23 mouse cellular contexts compared by ENCODE assay signal in the genomic region with DNA sequence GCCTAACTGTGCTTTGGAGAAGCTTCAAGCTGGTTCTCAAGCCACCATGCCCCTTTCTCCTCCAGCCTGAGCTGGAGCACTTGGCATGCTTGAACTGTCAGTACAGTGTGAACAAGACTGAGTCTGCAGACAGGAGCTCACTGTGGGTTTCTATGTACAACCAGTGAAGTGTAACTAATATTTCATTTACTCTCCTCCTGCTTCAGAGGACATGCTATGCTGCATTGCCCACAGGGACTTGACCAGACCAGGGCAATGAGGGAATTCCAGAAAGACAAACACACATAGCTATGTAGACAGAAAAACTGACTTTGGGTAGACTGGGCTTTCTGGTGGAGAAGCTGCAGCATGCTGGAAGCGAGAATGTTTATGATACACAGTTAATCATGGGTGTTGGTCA.
A peak's percentile ranks its signal among the peaks of the same experiment; 100 is the strongest.
DNase-seq lines count a peak whose midpoint lies in the region; ATAC-seq and TF ChIP-seq lines count a peak whose summit lies in the region.
"Had no signal": no experiment of that assay in that cellular context is flagged by ENCODE, and none has a peak within 500 bp of the region (broad histone marks: within the 10 kb centered on the region; RNA-seq: fewer than 3 reads in every experiment).

No protein-coding gene starts in this region.

- no peak for TF ChIP-seq CTCF in forebrain, postnatal 0 days (IDR thresholded peaks at IDR 0.05; ENCODE audit: low read depth)
- no peak for TF ChIP-seq CTCF in layer of hippocampus, adult 2 months (conservative IDR thresholded peaks at IDR 0.05)
- TF ChIP-seq CTCF in Patski (IDR thresholded peaks at IDR 0.05), result no peak
- TF ChIP-seq CTCF in thymus, adult 2 months (IDR thresholded peaks at IDR 0.05; ENCODE audit: borderline replicate concordance, control insufficient read depth, extremely low read depth, insufficient read depth, low read length, poor library complexity), result no peak

- no peaks in the 10 kb centered on the region for H3K36me3 ChIP-seq in forebrain, embryonic 15.5 days
- no peaks in the 10 kb centered on the region for H3K36me3 ChIP-seq in forebrain, postnatal 0 days (ENCODE audit: insufficient read depth)
- no peaks in the 10 kb centered on the region for H3K36me3 ChIP-seq in embryonic facial prominence, embryonic 15.5 days
- no peaks in the 10 kb centered on the region for H3K36me3 ChIP-seq in thymus, adult 2 months (ENCODE audit: control insufficient read depth, insufficient read depth, low read length)
- H3K36me3 ChIP-seq: embryonic facial prominence, embryonic 12.5 days; heart, embryonic 13.5 days; hindbrain, embryonic 13.5 days; intestine, embryonic 15.5 days had no signal

- H3K4me3 ChIP-seq in forebrain, embryonic 15.5 days, result no peak overlapping the region
- H3K4me3 ChIP-seq in forebrain, postnatal 0 days (ENCODE audit: low read depth, low read length), result no peak overlapping the region
- H3K4me3 ChIP-seq in layer of hippocampus, adult 2 months, result no peak overlapping the region
- H3K4me3 ChIP-seq in embryonic facial prominence, embryonic 15.5 days (replicated peaks), result no peak overlapping the region
- H3K4me3 ChIP-seq in thymus, adult 2 months (ENCODE audit: control insufficient read depth, insufficient read depth, low read length), result no peak overlapping the region
- H3K4me3 ChIP-seq: embryonic facial prominence, embryonic 12.5 days; erythroblast, embryonic 14.5 days; gastrocnemius, adult 2 months; heart, embryonic 13.5 days; hindbrain, embryonic 13.5 days; intestine, embryonic 15.5 days had no signal

- ATAC-seq in forebrain, embryonic 15.5 days (replicated peaks), result 0 out of 2 replicates have a peak, but pooled peaks have one; percentile 26
- no peak for ATAC-seq in forebrain, postnatal 0 days
- ATAC-seq in Patski, result peak; percentile 78
- ATAC-seq in embryonic facial prominence, embryonic 15.5 days (ENCODE audit: insufficient number of reproducible peaks, low FRiP score, low TSS enrichment, low read depth), result peak; percentile 19; the same call in 1 of the 2 replicates
- ATAC-seq: intestine, embryonic 15.5 days had no signal

- no peak overlapping the region for H3K27ac ChIP-seq in forebrain, embryonic 15.5 days (replicated peaks)
- no peak overlapping the region for H3K27ac ChIP-seq in forebrain, postnatal 0 days (ENCODE audit: low read depth, low read length)
- peak overlapping the region; percentile 37; the same call in 1 of the 2 replicates for H3K27ac ChIP-seq in layer of hippocampus, adult 2 months
- H3K27ac ChIP-seq in embryonic facial prominence, embryonic 15.5 days (replicated peaks), result no peak overlapping the region
- no peak overlapping the region for H3K27ac ChIP-seq in thymus, adult 2 months (ENCODE audit: control insufficient read depth, insufficient read depth, low read length)
- H3K27ac ChIP-seq: embryonic facial prominence, embryonic 12.5 days; gastrocnemius, adult 2 months; heart, embryonic 13.5 days; hindbrain, embryonic 13.5 days; intestine, embryonic 15.5 days had no signal

- no peak for TF ChIP-seq POLR2A in thymus, adult 2 months (IDR thresholded peaks at IDR 0.05; ENCODE audit: control insufficient read depth, extremely low read depth, insufficient read depth, low read length, poor library complexity)

- POLR2A ChIA-PET in Patski (lab: Charles Lee), result interaction anchor here (1.4 kb wide), 1 partner anchor 9 kb away, joined by 3 read pairs; no protein-coding TSS in a partner anchor

- no peak for DNase-seq in forebrain, postnatal 0 days
- DNase-seq in layer of hippocampus, adult 2 months (ENCODE audit: low spot score in 2 of 2), result no peak
- DNase-seq in layer of hippocampus, postnatal 36 days, result no peak
- DNase-seq in Patski (ENCODE audit: low read depth, low spot score), result no peak
- DNase-seq in natural killer cell, adult 2 months (ENCODE audit: low spot score in 2 of 2), result no peak
- no peak for DNase-seq in thymus, adult 2 months
- DNase-seq: adrenal gland, adult 8-10 months; adrenal gland, postnatal 36 days; cerebellum, adult 11 months; cerebellum, adult 8-10 months; cerebellum, postnatal 14 days; embryo, embryonic 11 days; gastrocnemius, adult 2 months; gastrocnemius, postnatal 25 days; heart, postnatal 4 days had no signal

- CTCF ChIA-PET in Patski (lab: Charles Lee), result interaction anchor here (0.7 to 0.8 kb wide), 2 partner anchors 9 to 15 kb away, joined by 3 read pairs; no protein-coding TSS in a partner anchor

- no peaks in the 10 kb centered on the region for H3K4me1 ChIP-seq in forebrain, embryonic 15.5 days
- H3K4me1 ChIP-seq in forebrain, postnatal 0 days (ENCODE audit: insufficient read depth), result no peaks in the 10 kb centered on the region
- peaks cover 11% of the 10 kb centered on the region for H3K4me1 ChIP-seq in embryonic facial prominence, embryonic 15.5 days
- H3K4me1 ChIP-seq in thymus, adult 2 months (replicated peaks; ENCODE audit: control insufficient read depth, insufficient read depth, low read length), result no peaks in the 10 kb centered on the region
- H3K4me1 ChIP-seq: heart, embryonic 13.5 days; intestine, embryonic 15.5 days had no signal

- H3K9me3 ChIP-seq in forebrain, embryonic 15.5 days, result no peaks in the 10 kb centered on the region
- no peaks in the 10 kb centered on the region for H3K9me3 ChIP-seq in forebrain, postnatal 0 days (ENCODE audit: low read length)
- no peaks in the 10 kb centered on the region for H3K9me3 ChIP-seq in embryonic facial prominence, embryonic 15.5 days (replicated peaks)
- H3K9me3 ChIP-seq: embryonic facial prominence, embryonic 12.5 days; heart, embryonic 13.5 days; hindbrain, embryonic 13.5 days; intestine, embryonic 15.5 days had no signal

- no peaks in the 10 kb centered on the region for H3K27me3 ChIP-seq in forebrain, embryonic 15.5 days
- no peaks in the 10 kb centered on the region for H3K27me3 ChIP-seq in forebrain, postnatal 0 days (ENCODE audit: insufficient read depth, low read length)
- H3K27me3 ChIP-seq in Patski, result no peaks in the 10 kb centered on the region
- no peaks in the 10 kb centered on the region for H3K27me3 ChIP-seq in embryonic facial prominence, embryonic 15.5 days
- no peaks in the 10 kb centered on the region for H3K27me3 ChIP-seq in thymus, adult 2 months (ENCODE audit: control insufficient read depth, insufficient read depth, low read length)
- H3K27me3 ChIP-seq: CH12.LX; embryonic facial prominence, embryonic 12.5 days; heart, embryonic 13.5 days; hindbrain, embryonic 13.5 days; intestine, embryonic 15.5 days had no signal

- in situ Hi-C loops in Patski (cut with MboI; ENCODE audit: low pct_unique_long_range_greater_than_20kb), result no loop called here

- H3K9ac ChIP-seq in forebrain, embryonic 15.5 days (replicated peaks), result no peak overlapping the region
- H3K9ac ChIP-seq in forebrain, postnatal 0 days, result no peak overlapping the region
- no peak overlapping the region for H3K9ac ChIP-seq in embryonic facial prominence, embryonic 15.5 days
- H3K9ac ChIP-seq: embryonic facial prominence, embryonic 12.5 days; heart, embryonic 13.5 days; hindbrain, embryonic 13.5 days; intestine, embryonic 15.5 days had no signal

- H3K4me2 ChIP-seq in forebrain, embryonic 15.5 days (replicated peaks), result no peak overlapping the region
- no peak overlapping the region for H3K4me2 ChIP-seq in forebrain, postnatal 0 days (ENCODE audit: low read depth)
- H3K4me2 ChIP-seq in embryonic facial prominence, embryonic 15.5 days (replicated peaks), result no peak overlapping the region
- H3K4me2 ChIP-seq: embryonic facial prominence, embryonic 12.5 days; heart, embryonic 13.5 days; hindbrain, embryonic 13.5 days; intestine, embryonic 15.5 days had no signal

- 79% methylated on average over 1 of the region's 1 CpGs for WGBS in forebrain, embryonic 15.5 days
- WGBS in forebrain, postnatal 0 days, result 67% methylated on average over 1 of the region's 1 CpGs
- WGBS in embryonic facial prominence, embryonic 15.5 days, result 84% methylated on average over 1 of the region's 1 CpGs
- WGBS in thymus, adult 2 months, result 84% methylated on average over 1 of the region's 1 CpGs
